Mouse (Mus musculus): ENCODE data around the gene Arf3. TPM values are rescaled to one million over a fixed set of nuclear protein-coding genes. Genes with fewer than 3 reads are reported as not detected.

Gene Arf3
- polyA plus RNA-seq, 1 experiment from 2014 or later = 11.7 TPM

DNA sequence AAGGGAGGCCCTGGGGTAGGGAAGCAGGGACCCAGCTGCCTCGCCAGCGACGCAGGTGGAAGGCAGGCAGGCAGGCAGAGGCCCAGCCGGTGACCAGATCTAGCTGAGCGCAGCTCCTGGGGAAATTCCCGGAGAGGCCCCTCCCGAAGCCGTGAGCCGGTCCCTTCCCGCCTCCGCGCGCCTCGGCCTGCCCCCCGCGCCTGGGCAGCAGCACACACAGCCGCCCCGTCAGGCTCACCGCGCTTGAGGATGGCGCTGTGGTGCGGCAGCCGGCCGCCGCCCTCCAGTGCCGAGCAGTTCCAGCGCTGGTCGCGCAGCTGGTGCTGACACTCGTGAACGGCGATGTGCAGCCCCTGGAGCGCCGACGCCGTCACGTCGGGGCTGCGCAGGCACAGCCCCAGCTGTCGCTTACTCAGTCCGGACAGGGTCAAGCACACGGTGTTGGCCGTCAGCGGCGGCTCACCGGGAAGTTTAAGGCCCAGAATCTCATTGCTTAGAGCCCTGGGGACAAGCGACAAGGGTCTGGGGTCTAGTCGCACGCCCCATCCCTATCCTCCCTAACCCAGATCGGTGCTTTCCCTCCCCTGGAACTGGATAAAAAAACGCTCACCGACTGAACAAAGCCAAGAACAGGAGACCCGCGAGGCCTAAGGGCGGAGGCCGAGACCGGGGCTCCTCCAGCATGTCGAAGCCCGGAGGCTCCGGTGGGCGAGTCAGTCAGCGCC lies 13.4 kb upstream of the Arf3 start:
- Histone ChIP-seq H3K9ac (no peak overlapping the region), H3K36me3 (replicated peaks) (no peaks in the 10 kb centered on the region), H3K9me3 (replicated peaks) (no peaks in the 10 kb centered on the region), H3K4me3 (replicated peaks) (0 out of 2 replicates have a peak overlapping the region, but pooled peaks have one; percentile 12), H3K27me3 (peaks cover 100% of the 10 kb centered on the region), H3K27ac (replicated peaks) (no peak overlapping the region), H3K4me2 (peak overlapping the region; percentile 44), H3K4me1 (replicated peaks) (peaks cover 38% of the 10 kb centered on the region)
- WGBS (ENCODE audit: insufficient replicate concordance) = 3% methylated on average over 60 of the region's 62 CpGs
- 0 out of 2 replicates have a peak, but pooled peaks have one; percentile 24 for ATAC-seq (ENCODE audit: insufficient read depth)

DNA sequence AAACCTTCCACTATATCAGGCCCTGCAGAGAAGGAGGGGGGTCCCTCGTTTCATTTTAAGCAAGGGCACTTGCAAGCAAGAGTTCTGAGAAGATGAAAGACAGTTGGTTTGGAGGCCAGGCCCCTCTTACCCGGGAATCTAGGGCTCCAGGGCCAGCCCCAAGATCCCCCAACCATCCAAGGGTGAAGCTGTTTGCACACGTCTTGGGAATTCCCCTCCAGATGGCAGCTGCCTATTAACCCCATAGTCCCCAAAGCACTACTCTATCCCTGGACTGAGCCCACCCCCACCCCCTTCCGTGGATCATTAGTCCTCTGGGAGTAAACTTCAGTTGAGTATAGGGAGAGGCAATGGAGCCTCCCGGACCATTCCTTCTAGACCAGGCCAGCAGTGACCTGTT lies 12.5 kb upstream of the Arf3 start:
- Histone ChIP-seq H3K36me3 (replicated peaks) (no peaks in the 10 kb centered on the region), H3K4me1 (replicated peaks) (peaks cover 38% of the 10 kb centered on the region), H3K9ac (no peak overlapping the region), H3K27ac (replicated peaks) (no peak overlapping the region), H3K9me3 (replicated peaks) (no peaks in the 10 kb centered on the region), H3K4me3 (replicated peaks) (no peak overlapping the region), H3K4me2 (no peak overlapping the region), H3K27me3 (peaks cover 99% of the 10 kb centered on the region)
- no peak for ATAC-seq (ENCODE audit: insufficient read depth)
- 10% methylated on average over 5 of the region's 5 CpGs for WGBS (ENCODE audit: insufficient replicate concordance)

DNA sequence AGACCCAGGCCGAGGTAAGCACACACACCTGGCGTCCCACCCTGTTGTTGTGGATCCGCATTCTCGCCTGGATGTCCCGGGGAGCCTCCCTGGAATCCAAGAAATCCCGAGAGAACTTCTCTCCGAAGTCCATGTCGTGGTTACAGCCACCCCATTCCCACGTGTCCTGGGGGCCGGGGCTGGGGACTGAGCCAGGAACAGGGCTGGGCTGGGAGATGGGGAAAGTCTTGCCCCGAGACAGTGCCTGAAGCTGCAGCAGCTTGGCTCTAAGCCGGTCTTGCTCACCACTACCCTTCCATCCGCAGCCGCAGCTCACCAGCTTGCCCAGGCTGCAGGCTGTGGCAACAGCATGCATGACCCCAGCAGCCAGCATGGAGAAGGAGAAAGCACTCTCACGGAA lies 11.1 kb upstream of the Arf3 start:
- Histone ChIP-seq H3K27me3 (peaks cover 92% of the 10 kb centered on the region), H3K4me1 (replicated peaks) (peaks cover 38% of the 10 kb centered on the region), H3K4me2 (no peak overlapping the region), H3K27ac (replicated peaks) (no peak overlapping the region), H3K9me3 (replicated peaks) (no peaks in the 10 kb centered on the region), H3K4me3 (replicated peaks) (no peak overlapping the region), H3K9ac (no peak overlapping the region), H3K36me3 (replicated peaks) (no peaks in the 10 kb centered on the region)
- ATAC-seq (ENCODE audit: insufficient read depth) = no peak
- 29% methylated on average over 15 of the region's 15 CpGs for WGBS (ENCODE audit: insufficient replicate concordance)

DNA sequence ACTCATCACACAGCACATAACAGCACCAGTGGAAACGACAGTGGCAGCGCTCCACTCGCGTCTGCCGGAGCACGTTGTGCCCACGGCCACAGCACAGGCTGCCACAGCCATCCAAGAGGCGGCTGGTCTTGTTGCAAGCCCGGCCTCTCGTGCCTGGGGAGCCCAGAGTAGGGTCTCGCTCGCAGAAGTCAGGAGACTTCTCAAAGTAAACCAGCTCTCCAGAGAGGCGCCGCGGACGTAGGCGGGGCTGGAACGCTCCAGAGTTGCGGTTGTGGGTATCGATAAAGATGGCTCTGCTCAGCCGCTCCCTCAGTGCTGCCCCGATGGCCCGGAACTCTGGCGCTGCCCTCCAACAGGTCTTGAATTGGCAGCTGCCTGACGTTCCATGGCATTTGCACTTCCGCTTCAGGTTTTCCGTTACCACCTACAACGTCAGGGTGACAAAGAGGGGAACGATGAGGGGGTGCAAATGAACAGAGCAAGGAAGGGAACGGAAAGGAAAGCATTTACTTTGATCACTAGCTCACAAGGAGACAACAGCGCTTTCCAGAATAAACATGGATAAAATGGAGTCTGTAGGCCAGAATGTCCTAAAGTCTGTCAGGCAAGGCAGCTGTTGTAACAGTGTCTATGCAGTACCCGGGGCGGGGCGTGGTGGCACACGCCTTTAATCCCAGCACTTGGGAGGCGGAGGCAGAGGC lies 9.6 kb upstream of the Arf3 start:
- no peaks in the 10 kb centered on the region for H3K36me3 ChIP-seq (replicated peaks)
- peak overlapping the region; percentile 40 for H3K4me3 ChIP-seq (replicated peaks)
- no peak overlapping the region for H3K27ac ChIP-seq (replicated peaks)
- no peaks in the 10 kb centered on the region for H3K9me3 ChIP-seq (replicated peaks)
- no peak overlapping the region for H3K9ac ChIP-seq
- no peak for ATAC-seq (ENCODE audit: insufficient read depth)
- H3K4me2 ChIP-seq = peak overlapping the region; percentile 61
- WGBS (ENCODE audit: insufficient replicate concordance) = 2% methylated on average over 36 of the region's 36 CpGs
- peaks cover 30% of the 10 kb centered on the region for H3K4me1 ChIP-seq (replicated peaks)
- peaks cover 91% of the 10 kb centered on the region for H3K27me3 ChIP-seq

DNA sequence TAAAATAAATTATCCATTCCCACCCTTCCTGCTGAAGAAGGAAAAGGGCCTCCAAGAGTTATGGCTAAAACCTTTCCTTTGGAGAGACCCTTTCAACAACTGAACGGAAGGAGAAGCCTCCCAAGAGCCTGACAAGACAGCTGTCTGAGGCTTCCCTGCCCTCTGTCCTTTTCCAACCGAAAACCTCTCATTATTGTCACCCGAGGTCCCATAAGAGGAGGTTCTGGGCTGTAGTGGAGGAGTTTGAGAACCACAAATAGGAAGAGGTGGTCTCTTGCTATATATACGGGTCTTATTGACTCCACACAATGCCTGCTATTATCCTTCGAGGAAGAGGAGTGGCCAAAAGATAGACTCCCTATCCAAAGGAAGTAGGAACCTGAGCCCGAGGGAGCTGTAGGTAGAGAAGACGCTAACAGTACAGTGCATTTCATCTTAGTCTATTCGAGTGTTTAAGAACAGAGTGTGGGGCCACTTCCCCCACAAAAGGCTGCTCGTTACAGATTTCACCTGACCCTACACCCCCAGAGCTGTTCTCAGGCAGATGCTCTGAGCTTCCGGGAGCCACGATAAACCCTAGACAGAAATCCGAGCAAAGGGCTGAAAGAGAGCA lies 8.9 kb upstream of the Arf3 start:
- H3K4me1 ChIP-seq (replicated peaks) = peaks cover 23% of the 10 kb centered on the region
- H3K9me3 ChIP-seq (replicated peaks) = no peaks in the 10 kb centered on the region
- no peak overlapping the region for H3K27ac ChIP-seq (replicated peaks)
- H3K9ac ChIP-seq = no peak overlapping the region
- peak overlapping the region; percentile 40 for H3K4me3 ChIP-seq (replicated peaks)
- WGBS (ENCODE audit: insufficient replicate concordance) = 5% methylated on average over 12 of the region's 12 CpGs
- H3K27me3 ChIP-seq = peaks cover 84% of the 10 kb centered on the region
- H3K4me2 ChIP-seq = peak overlapping the region; percentile 61
- ATAC-seq (ENCODE audit: insufficient read depth) = no peak
- H3K36me3 ChIP-seq (replicated peaks) = no peaks in the 10 kb centered on the region

DNA sequence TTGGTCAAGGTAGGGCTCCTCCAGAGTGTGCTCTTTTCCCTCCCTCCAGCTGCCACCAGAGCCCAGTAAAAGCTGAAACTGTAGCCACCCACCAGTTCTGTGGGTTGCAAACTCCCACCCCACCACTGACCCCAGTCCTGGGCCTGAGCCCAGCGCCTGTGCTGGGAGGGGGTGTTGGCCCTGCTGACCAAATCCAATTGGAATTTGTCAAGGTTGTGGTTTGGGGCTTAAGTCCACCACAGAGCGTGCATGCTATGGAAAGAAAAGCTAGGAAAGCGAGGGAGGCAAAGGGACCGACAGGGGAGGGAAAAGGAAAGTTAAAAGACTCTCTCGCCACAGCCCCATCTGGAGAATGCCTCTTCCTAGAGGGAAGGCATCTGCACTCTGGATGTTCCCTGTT lies 5.2 kb upstream of the Arf3 start:
- H3K27ac ChIP-seq (replicated peaks) = no peak overlapping the region
- peaks cover 76% of the 10 kb centered on the region for H3K27me3 ChIP-seq
- 49% methylated on average over 5 of the region's 5 CpGs for WGBS (ENCODE audit: insufficient replicate concordance)
- no peak overlapping the region for H3K4me3 ChIP-seq (replicated peaks)
- no peak overlapping the region for H3K9ac ChIP-seq
- peaks cover 18% of the 10 kb centered on the region for H3K4me1 ChIP-seq (replicated peaks)
- no peaks in the 10 kb centered on the region for H3K9me3 ChIP-seq (replicated peaks)
- no peak for ATAC-seq (ENCODE audit: insufficient read depth)
- H3K4me2 ChIP-seq = no peak overlapping the region
- no peaks in the 10 kb centered on the region for H3K36me3 ChIP-seq (replicated peaks)

DNA sequence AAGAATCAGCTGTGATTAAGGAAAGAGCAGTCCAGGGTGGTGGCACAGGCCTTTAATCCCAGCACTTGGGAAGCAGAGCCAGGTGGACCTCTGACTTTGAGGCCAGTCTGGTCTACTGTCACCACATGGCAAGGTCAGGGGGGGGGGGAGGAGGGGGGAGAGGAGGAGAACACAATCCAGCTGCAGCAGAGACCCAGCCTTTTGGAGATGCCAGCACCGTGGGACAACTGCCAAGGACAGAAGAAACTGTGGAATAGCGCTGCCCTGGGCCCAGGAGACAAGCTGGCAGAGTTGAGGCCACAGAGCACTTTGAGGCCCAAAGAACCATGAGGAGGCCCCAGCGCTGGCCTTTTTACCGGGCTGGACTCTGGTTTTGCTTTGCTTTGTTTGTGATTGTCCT lies 2.9 kb upstream of the Arf3 start:
- Histone ChIP-seq H3K9ac (no peak overlapping the region), H3K4me2 (no peak overlapping the region), H3K9me3 (replicated peaks) (no peaks in the 10 kb centered on the region), H3K4me3 (replicated peaks) (no peak overlapping the region), H3K36me3 (replicated peaks) (no peaks in the 10 kb centered on the region), H3K27ac (replicated peaks) (no peak overlapping the region), H3K4me1 (replicated peaks) (peaks cover 27% of the 10 kb centered on the region), H3K27me3 (peaks cover 60% of the 10 kb centered on the region)
- no peak for ATAC-seq (ENCODE audit: insufficient read depth)
- WGBS (ENCODE audit: insufficient replicate concordance) = 68% methylated on average over 4 of the region's 4 CpGs

DNA sequence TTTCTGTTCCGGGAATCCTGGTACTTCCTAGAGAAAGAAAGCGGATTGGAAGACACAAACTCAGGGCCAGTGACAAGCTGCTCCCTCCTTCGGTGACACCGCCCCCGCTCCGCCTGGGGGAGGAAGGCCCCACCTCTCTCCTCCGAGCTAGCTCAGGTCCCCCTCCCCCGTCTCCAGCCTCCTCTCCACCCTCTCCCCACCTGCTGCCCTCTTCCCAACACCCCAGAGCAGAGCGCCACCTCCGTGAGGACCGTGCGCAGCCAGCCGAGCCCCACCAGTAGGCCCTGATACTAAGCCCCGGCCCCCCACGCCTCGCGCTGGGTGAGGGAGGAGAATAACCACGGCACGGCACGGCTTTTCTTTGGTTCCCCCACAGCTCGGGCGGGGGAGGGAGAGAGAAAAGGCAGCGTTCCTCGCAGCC lies 803 bp downstream of the Arf3 start:
- peak; percentile 63 for ATAC-seq (ENCODE audit: insufficient read depth)
- H3K27me3 ChIP-seq = peaks cover 36% of the 10 kb centered on the region
- peaks cover 15% of the 10 kb centered on the region; the same call in 1 of the 2 replicates for H3K36me3 ChIP-seq (replicated peaks)
- peak overlapping the region; percentile 55; the same call in 1 of the 2 replicates for H3K27ac ChIP-seq (replicated peaks)
- peaks cover 30% of the 10 kb centered on the region for H3K4me1 ChIP-seq (replicated peaks)
- H3K4me2 ChIP-seq = peak overlapping the region; percentile 96
- H3K9ac ChIP-seq = peak overlapping the region; percentile 72
- H3K9me3 ChIP-seq (replicated peaks) = no peaks in the 10 kb centered on the region
- WGBS (ENCODE audit: insufficient replicate concordance) = 2% methylated on average over 24 of the region's 24 CpGs
- H3K4me3 ChIP-seq (replicated peaks) = peak overlapping the region; percentile 82

DNA sequence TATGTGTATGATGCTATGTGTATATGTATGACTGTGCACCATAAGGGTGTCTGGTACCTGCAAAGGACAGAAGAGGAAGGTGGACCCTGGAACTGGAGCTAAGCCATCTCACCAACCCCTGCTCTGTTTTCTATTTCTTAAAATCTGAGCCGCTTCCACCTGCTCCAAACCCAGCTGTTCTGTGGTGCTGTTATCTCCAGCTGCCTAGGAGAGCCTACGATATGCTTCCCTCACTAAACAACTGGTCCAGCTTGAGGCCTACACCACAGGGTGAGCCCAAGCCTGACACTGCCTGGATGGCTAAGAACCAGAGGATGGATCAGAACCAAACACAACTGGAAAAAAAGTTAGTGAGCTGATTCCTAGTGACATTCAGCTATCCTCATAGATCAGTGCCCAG lies 8.9 kb downstream of the Arf3 start:
- Histone ChIP-seq H3K4me2 (no peak overlapping the region), H3K4me3 (replicated peaks) (no peak overlapping the region), H3K27me3 (no peaks in the 10 kb centered on the region), H3K27ac (replicated peaks) (no peak overlapping the region), H3K9ac (no peak overlapping the region), H3K9me3 (replicated peaks) (no peaks in the 10 kb centered on the region), H3K4me1 (replicated peaks) (peaks cover 17% of the 10 kb centered on the region), H3K36me3 (replicated peaks) (0 out of 2 replicates have a peak, but pooled peaks cover 11% of the 10 kb centered on the region)
- no peak for ATAC-seq (ENCODE audit: insufficient read depth)
- WGBS (ENCODE audit: insufficient replicate concordance) = 52% methylated on average over 2 of the region's 2 CpGs

DNA sequence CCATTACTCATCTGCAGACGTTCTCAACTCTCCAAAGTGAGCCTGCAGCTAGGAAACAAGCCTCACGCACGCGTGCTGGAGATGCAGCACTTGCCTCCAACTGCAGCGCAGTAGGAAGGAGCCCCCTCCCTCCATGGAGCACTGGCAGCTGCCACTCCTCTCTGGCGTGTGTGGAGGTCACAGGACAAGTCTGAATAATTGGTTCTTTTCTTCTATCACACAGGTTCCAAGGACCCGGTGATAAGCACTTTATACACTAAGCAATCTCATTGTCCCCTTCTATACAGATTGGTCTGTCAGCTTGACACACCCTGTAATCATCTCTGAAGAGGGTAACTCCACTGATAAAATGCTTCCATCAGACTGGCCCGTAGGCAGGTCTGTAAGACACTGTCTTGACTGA lies 10.0 kb downstream of the Arf3 start:
- Histone ChIP-seq H3K4me2 (no peak overlapping the region), H3K9ac (no peak overlapping the region), H3K4me1 (replicated peaks) (peaks cover 17% of the 10 kb centered on the region), H3K9me3 (replicated peaks) (no peaks in the 10 kb centered on the region), H3K27ac (replicated peaks) (no peak overlapping the region), H3K36me3 (replicated peaks) (0 out of 2 replicates have a peak, but pooled peaks cover 4% of the 10 kb centered on the region), H3K4me3 (replicated peaks) (no peak overlapping the region), H3K27me3 (no peaks in the 10 kb centered on the region)
- WGBS (ENCODE audit: insufficient replicate concordance) = 41% methylated on average over 8 of the region's 8 CpGs
- ATAC-seq (ENCODE audit: insufficient read depth) = peak; percentile 79

DNA sequence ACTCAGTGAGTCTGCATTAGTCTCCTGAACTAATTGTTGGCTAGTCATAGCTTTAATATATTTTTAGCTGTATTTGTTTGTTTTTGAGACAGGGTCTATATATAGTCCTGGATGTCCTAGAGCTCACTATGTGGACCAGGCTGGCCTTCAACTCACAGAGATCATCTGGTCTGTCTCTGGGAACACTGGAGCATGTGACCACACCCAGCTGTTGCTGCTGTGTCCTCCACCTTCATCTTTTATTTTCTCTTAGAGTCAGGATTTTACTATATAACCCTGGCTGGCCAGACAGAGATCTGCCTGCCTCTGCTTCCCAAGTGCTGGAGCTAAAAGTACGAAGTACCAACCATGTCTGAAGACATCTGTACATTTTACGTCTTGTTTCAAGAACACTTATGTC lies 13.9 kb downstream of the Arf3 start:
- no peak overlapping the region for H3K27ac ChIP-seq (replicated peaks)
- H3K4me2 ChIP-seq = no peak overlapping the region
- H3K36me3 ChIP-seq (replicated peaks) = no peaks in the 10 kb centered on the region
- peaks cover 18% of the 10 kb centered on the region for H3K4me1 ChIP-seq (replicated peaks)
- no peak overlapping the region for H3K9ac ChIP-seq
- no peaks in the 10 kb centered on the region for H3K9me3 ChIP-seq (replicated peaks)
- no peak overlapping the region for H3K4me3 ChIP-seq (replicated peaks)
- no peaks in the 10 kb centered on the region for H3K27me3 ChIP-seq
- ATAC-seq (ENCODE audit: insufficient read depth) = no peak
- 71% methylated on average over 2 of the region's 2 CpGs for WGBS (ENCODE audit: insufficient replicate concordance)

All from liver, embryonic 15.5 days (tissue).